Mouse (Mus musculus): ENCODE results near the gene Odf3l2. TPM values are rescaled to one million over a fixed set of nuclear protein-coding genes. Genes with fewer than 3 reads are reported as not detected.

Odf3l2 gene
- polyA plus RNA-seq, 1 experiment = 0.22 TPM

DNA sequence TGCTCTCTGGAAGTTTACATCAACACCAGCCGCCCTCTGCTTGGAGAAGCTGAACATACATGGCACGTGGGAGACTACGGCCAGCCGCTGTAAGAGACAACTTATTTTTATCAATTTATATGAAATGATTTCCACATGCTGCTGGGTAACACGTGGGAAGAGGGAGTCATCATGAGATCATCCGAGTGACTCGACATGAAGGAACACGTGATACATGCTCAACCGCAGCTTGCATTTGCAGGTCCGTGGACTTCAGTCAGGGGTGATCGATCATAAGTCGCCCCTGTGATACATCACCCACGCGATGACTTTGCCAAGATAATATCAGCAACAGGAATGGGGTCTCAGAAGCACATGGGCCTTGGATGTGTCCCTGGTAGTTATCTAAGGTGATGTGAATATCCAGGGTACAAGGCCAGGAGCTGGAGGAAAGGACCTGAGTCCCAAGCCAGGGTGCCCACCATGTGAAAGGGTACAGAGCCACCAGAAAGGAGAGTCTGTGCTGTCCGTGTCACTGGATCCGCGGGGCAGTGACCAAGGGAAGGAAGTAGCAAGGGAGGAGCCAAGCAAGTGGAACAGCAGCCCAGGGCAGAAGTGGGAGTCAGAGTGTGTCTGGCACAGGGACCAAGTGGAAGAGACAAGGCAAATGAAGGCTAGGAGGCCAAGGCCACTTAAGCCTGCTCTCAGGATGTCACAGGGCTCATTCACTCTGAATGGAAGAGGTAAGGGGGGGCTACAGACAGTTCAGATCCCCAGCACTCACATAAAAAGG, 12.3 kb downstream of the Odf3l2 start:
- DNase-seq (ENCODE audit: extremely low spot score in 1 of 2, low spot score in 1 of 2) = peak in 1 of 2 experiments; percentile 64

DNA sequence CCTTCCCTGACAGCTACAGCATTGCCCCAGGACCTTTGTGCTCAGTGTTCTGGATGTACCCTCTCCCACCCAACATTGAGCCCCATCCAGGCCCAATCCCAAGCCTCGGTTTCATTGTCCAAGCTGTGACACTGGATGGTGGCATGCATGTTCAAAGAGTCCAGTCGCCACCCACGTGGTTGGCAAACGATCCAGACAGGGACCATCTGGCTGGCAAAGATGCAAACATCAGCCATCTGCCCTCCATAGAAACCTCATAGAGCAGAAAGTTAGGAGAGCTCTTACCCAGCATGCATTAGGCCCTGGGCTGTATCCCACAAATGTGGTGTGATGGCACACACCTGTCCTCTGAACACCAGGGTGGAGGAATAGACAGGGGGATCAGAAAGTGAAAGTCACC, 14.1 kb downstream of the Odf3l2 start:
- peak; percentile 72 to 79 for DNase-seq (ENCODE audit: extremely low spot score in 1 of 2, low spot score in 1 of 2)

DNA sequence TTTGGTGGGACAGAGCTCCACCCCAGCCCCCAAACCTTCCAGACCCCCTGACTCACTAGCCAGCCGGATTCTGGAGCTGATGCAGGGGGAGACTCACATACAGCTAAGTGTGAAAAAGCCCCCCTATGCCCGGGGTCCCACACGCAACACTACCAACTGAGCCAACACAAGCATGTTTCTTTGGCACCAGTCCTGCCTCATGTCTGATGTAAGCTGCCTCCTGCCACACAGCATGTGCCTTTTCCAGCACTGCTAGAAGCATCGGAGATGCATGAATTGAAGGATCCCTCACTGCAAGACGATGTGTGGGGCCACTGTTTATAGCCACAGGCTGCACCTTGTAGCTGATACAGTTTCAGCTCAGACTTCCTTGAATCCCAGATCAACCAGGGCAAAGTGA, 17.2 kb downstream of the Odf3l2 start:
- DNase-seq (ENCODE audit: extremely low spot score in 1 of 2, low spot score in 1 of 2) = no peak

DNA sequence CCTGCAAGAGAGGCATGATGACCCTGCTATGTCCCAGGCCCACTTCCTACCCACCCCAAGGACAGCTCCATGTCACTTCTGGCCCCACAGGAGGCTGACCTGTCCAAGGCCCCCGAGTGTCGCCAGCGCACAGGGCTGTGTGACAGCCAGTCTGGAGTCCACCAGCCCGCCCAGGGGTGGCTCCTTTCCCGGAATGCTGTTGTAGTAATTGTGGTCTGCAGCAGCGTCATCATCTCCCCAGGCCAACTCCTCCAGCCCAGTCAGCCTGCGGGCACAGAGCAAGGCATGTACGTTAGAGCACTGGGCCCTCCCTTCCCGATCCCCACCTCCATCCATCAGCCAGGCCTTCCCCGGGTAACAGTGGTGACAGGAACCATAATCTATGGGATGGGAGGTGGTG, 19.4 kb downstream of the Odf3l2 start:
- no peak for DNase-seq (ENCODE audit: extremely low spot score in 1 of 2, low spot score in 1 of 2)

DNA sequence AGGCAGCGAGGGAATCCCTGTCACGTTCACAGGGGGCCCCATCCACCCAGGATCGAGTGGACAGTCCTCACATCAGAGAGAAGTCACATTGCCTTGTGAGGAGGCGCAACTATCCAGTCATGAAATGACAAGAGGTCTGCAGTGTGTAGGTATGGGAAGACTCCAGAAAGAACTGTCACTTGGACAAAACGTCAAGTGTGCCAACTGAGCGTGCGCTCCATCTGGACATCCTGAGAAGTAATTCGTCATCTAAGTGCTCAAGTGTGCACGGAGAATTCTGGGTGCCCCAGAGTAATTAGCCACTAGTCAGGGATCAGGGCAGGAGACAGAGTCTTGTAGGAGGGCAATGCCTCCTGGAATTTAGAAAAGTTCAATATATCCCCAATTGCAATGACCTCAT, 20.1 kb downstream of the Odf3l2 start:
- no peak for DNase-seq (ENCODE audit: extremely low spot score in 1 of 2, low spot score in 1 of 2)

DNA sequence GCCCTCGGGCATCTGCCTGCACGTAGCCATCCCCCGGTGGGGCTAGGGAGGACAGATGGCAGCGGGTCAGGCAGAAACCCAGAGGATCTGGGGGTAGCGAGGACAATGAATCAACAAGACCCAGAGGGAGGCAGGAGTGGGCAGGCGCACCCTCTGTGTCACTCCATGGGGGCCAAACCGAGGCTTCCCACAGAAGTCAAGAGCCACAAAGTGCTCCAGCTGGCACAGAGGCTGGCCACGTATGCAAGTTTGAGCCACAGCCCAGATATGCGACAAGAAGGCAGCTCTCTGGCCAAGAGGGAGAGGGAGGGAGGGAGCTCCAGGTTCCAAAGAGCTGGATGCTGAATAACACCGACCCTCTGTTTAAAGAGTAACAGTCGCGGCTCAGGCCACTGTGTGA, 21.6 kb downstream of the Odf3l2 start:
- DNase-seq (ENCODE audit: extremely low spot score in 1 of 2, low spot score in 1 of 2) = no peak

DNA sequence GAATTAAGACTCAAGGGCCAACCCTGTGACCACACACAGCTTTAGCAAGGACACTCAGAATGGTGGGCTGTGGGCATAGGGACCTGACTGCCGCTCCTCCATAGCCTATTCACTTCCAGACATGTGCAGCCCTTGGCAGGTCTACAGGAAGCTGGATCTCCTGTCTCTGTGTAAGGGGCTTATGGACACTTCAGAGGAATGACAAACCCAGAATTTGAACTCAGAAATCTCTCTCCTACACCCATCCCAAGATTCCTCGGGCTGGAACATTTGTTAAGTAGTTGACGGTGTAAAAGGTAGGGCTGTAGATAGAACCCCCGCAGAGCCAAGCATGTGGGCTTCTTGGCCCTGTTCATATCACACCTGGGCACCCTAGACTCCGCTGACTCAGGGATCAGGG, 29.2 kb downstream of the Odf3l2 start:
- no peak for DNase-seq (ENCODE audit: extremely low spot score in 1 of 2, low spot score in 1 of 2)

DNA sequence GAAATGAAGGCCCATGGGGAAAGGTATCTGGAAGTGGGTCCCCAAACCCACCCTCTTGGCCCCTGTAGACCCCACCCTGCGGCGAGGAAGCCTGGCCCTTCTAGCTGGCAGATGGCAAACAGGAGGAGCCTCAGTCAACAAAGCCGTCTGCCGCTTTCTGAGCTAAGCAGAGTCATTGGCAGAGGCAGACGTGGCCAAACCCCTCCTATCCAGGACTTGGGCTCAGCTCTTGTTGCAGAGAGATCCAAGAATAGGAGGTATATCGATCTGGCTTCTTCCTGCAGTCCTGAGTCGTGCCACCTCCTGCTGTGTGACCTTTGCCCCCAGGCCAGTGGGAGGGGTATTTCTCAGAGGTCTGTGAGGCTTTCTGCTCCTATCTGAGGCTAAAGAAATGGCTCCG, 29.7 kb downstream of the Odf3l2 start:
- no peak for DNase-seq (ENCODE audit: extremely low spot score in 1 of 2, low spot score in 1 of 2)

DNA sequence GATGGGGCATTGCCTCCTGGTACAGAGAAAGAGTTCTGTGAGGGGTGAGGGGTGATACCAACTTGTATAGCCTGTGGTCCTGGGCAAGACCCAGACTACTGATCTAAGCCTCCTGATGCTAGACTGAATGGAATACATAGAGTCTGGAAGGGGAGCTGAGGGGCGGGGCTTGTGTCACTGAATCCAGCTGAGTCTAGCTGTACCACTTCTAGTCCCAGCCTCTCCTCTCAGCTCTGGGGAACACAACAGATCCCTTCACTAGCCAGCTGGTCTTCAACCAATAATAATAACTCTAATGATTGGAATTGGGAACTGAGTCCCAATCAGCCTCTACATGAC, 31.3 kb downstream of the Odf3l2 start:
- DNase-seq (ENCODE audit: extremely low spot score in 1 of 2, low spot score in 1 of 2) = no peak

DNA sequence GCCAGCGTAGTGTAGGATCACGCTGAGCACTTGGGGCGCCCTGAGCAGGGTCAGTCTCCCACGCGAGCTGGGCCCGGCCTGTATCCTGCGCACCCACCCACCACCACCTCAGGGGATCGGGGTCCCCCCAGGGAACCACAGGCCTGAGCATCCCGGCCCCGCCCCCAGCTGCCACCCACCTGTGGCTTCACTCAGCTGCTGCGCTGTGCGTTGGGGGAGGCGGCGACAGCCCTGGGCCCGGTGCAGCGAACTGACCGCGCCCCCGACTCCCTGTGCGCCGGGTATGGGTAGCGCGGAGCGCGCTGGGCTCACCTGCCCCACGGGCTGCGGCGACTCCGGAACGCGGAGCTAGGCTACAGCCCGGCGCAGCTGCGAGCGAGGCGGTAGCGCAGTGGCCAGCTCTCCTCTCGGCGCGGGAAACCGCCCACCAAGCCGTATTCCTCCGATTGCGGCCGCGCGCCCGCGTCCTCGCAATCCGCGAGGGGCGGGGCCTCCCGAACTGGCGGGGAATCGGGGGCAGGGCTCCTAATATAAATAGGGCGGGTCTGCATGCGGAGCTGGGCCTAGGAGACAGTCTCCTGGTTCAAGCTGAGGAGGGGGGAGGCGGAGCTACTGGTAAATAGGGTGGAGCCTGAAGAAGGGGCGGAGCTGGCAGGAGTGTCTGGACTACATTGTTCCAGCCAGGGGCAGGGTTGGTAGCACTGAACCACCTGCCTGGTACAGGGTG, 31.8 kb downstream of the Odf3l2 start, which contains the start of gene C2cd4c:
C2cd4c (minus strand) TSS at position 448 of the 727 bp plus-strand sequence.
- DNase-seq (ENCODE audit: extremely low spot score in 1 of 2, low spot score in 1 of 2) = peak in 1 of 2 experiments; percentile 69

DNA sequence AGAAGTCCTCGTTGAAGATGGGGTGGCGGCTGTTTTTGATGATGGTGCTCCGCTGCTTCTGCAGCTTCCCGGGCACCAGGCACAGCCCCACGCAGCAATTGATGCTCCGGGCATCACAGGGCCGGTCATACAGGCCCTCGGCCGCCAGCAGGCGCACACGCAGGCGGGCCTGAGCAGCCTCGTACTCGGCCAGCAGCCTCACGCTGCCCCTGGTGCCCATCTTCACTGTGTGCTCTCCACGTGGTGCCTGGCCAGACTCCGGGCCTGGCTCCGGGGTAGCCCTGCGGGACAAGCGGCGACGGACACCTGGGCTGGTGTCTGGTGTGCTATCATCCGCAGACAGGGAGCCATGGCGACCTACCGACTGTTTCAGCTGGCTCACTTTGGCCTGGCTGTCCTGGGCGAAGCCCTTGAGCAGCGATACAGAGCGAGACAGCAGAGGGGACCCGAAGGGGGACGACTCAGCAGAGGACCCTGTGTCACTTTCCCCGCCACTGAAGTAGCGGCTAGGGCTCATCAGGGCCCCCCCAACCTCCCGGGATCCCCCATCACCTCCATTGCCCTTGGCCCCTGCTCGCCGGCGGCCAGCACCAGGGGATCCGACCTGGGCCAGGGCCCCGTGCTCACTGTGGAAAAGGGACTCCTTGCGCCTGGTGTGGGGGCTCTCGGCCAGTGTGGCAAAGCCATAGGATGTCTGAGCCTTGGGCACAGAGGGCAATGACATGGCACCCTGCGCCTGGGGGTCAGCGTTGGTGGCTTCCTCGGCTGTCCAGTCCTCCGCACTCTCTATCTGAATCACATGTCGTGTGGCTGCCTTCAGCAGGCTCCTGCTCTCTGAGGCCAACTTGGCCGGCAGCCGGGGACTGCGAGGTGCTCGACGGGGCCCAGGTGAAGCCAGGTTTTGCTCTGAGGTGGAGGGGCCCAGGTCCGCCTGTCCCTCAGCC, 33.1 kb downstream of the Odf3l2 start:
- no peak for DNase-seq (ENCODE audit: extremely low spot score in 1 of 2, low spot score in 1 of 2)

DNA sequence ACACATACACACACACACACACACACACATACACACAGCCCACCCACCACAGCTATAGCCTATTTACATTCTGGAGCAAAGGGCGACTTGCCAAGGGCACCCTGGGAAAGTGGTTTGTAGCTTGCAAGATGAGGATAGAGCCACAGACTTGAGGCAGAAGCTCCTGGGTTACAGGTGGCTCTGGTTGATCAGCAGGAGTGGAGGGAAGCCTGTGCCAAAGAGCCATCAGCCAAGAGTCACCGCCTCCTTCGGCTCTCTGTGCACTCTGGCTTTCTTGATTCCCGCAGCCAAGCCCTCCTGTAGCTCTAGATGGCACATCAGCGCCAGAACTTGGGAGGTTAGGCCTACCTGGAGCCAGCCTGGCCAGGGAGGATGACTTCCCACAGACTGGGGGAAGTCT, 34.2 kb downstream of the Odf3l2 start:
- no peak for DNase-seq (ENCODE audit: extremely low spot score in 1 of 2, low spot score in 1 of 2)

DNA sequence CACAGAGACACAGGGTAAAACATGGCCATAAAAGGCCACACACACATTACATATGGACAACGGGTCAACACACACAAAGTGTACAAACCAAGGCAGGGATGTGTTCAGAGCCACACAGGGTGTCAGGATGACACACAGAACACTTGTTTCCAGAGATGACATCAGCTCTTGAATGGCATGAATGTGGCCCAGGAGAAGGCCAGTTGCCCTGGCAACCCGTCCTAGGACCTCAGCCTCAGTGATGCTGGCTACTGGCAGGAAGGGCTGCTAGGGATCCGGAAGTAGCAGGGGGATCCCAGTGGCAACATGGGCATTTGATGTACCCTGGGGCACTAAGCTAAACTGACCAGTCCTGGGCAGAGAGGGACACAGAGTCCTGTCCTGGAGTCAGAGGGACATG, 36.3 kb downstream of the Odf3l2 start:
- DNase-seq (ENCODE audit: extremely low spot score in 1 of 2, low spot score in 1 of 2) = no peak

DNA sequence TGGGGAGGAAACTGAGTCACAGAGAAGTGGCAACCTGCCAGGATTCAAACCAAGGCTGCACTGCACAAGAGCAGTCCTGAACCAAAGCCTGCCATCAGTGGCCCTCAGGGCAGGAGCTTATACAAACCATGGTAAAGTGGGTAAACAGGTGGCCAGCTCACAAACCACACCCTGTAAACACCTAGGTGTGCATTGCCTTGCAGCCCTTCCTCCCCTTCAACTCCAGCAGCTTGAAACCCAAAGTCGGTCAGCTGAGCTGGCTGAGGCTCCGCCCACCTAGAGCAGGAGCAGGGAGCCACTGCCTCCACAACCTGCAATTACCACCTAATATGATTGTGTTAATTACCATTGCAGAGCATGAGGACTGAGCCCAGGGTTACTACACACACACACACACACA, 37.6 kb downstream of the Odf3l2 start:
- DNase-seq (ENCODE audit: extremely low spot score in 1 of 2, low spot score in 1 of 2) = no peak

DNA sequence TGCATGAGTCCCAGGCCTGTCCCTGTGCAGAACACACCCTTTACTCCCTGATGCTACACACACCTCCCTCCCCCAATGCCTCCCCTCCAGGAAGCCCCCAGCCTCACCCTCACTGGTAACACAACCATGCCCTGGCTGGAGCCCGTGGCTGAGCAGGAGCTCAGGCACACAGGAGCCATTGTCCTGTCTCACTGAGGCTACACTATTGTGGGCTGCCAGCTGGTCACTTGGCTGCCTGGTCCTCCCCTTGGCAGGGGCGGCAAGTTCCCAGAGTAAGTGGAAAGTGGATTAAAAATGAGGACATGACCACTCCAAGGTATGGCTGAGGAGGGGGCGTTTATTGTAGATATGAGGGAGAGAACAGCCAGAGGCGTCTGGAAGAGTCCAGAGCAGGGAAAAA, 39.0 kb downstream of the Odf3l2 start:
- no peak for DNase-seq (ENCODE audit: extremely low spot score in 1 of 2, low spot score in 1 of 2)

DNA sequence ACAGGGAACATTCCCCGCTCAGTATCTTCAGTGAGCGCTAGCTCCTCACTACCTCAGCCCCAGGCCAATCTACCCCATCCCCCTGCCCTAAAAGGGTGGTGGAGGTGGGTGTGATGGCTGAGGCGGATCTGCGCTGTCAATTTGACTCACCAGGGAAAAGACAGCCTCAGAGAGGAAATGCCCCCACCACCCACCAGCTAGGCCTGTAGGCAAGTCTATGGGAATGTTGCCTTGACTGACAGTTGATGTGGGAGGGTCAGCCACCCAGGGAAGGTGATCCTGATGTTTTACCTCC, 47.7 kb downstream of the Odf3l2 start:
- DNase-seq (ENCODE audit: extremely low spot score in 1 of 2, low spot score in 1 of 2) = peak in 1 of 2 experiments; percentile 62

DNA sequence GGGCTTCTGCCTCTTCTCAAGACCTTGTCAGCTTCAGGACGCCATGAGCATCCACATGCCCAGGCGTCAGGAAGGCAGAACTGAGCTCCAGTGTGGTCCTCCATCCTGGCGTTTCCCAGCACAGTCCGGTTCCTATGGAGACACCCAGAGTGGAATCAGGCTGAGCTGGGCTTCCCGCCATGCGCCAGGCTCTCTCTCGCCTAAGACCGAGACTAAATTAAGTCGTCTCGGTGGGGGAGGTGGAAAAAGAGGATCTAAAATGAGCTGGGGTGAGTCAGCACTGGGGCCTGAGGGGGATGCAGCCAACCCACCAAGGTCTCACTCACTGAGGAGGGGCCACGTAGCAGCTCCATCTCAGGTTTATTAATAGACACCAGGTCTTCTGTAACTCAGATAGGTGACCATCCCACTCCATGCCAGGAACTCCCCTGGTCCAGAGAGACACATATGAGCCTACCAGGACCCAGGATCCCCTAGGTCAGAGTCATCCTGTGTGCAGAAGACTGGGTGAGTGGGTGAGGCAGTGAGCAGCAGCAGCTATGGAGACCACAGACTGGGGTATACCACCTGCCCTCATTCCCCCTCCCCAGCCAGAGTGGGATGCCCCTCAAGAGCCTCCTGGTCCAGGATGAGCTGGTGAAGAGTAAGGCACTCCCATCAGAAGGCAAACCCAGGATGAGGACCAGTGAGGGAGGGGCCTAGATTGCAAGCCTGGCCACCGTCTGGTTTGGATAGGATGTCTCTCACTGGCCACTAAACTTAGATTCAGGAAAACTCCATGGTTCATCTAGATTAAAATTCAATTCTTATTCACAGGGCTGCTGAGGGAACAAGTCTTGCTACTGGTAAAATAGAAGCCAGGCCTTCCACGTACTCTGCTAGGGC, 48.2 kb downstream of the Odf3l2 start:
- peak; percentile 72 to 88 for DNase-seq (ENCODE audit: extremely low spot score in 1 of 2, low spot score in 1 of 2)

DNA sequence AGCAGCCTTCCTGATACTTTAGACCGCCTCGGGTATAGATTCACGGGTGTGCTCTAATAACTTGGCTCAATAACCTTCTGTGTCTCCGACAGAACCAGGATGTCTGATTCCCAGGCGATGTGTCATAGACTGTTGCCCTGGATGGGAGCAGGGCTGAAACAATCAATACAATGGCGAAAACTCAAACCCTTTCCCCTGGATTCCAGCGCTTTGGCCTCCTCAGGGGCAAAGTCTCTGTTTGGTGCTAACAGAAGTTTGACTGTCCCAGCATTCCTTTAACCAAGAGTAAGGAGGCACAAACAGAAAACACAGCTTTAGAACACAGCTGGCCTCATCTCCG, 50.0 kb downstream of the Odf3l2 start:
- no peak for DNase-seq (ENCODE audit: extremely low spot score in 1 of 2, low spot score in 1 of 2)

DNA sequence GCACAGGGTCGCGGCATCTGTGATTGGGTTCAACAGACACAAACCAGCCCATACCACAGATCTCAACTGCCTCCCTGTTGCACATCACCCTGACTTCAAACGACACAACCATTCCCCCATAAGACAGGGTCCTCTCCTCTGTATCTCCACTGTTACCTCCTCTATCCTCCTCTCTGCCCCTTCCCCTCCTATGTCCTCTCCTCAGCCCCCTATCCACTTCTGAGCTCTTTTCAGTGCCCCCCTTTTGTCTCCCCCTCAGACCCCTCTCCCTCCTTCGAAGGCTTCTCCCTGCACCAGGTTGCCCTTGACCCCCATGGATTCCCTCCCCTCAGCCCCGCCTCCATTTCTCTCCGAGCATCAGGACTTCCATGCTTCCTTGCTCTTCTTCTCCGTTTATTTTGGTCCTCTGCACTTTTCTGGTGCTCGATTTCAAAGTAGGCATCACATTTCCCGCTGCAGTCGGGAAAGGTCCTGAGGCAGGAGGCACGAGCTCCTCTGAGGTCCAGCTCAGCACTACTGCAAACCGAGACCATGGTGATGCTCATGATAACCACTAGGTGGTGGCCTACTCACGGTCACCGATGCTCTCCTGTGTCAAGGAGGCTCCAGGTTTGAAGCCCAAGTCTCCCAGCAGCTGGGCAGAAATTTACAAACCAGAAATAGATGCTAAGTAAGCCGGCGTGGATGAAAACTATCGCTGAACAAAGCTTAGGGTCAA, 50.5 kb downstream of the Odf3l2 start:
- peak; percentile 45 to 85 for DNase-seq (ENCODE audit: extremely low spot score in 1 of 2, low spot score in 1 of 2)

DNA sequence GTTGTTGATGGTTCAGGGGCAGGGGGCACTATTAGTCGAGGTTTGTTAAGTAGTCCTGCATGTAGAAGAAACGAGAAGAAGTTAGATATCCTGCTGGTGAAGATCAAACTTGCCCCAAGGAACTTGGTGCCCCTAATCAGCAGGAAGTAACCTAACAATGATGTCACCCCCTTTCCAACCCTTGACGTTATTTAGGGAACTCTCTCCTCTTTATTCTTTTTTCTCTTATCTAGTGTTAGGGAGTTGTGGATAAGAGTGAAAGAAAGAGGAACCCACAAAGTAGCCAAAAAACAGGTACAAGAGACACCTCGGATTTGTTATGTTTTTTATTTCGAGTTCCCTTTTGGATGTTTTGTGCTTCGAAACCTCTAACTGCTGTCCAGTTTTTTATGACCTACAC, 51.4 kb downstream of the Odf3l2 start:
- no peak for DNase-seq (ENCODE audit: extremely low spot score in 1 of 2, low spot score in 1 of 2)

All from frontal cortex, adult 2 months (tissue).